Mouse (Mus musculus) hematopoietic stem cell, adult 5-6 weeks (primary cell): ENCODE measurements around the gene Tmed6. TPM values are rescaled to one million over a fixed set of nuclear protein-coding genes. Genes with fewer than 3 reads are reported as not detected.
"Not testable (repeated sequence)": the region's sequence is repeated elsewhere in the genome, so short reads cannot be mapped to it uniquely, and the experiment has no call there.

Experiments
- ATAC-seq, 2 experiments: fragments of 125-278 bp in 1 of 2; replicated peaks in 1 of 2; 2 replicates each; pipeline ENCODE4 v1.8.0; 2016 to 2017; ENCODE audit warnings: inconsistent platforms in 2 of 2, mild to moderate bottlenecking in 2 of 2, moderate number of reproducible peaks in 2 of 2, low read depth in 1 of 2, moderate TSS enrichment in 1 of 2; ENCODE audit not compliant: low FRiP score in 2 of 2, poor library complexity in 2 of 2, severe bottlenecking in 2 of 2, insufficient read depth in 1 of 2, low TSS enrichment in 1 of 2
- total RNA-seq: library from RNA; stranded (forward); fragments of 172-1452, 232-1000 nt; gene quantifications from 2 replicates; pipeline ENCODE4 v1.2.3, GENCODE M21; 2017

Tmed6 gene
- not detected in 2 replicates for total RNA-seq

DNA sequence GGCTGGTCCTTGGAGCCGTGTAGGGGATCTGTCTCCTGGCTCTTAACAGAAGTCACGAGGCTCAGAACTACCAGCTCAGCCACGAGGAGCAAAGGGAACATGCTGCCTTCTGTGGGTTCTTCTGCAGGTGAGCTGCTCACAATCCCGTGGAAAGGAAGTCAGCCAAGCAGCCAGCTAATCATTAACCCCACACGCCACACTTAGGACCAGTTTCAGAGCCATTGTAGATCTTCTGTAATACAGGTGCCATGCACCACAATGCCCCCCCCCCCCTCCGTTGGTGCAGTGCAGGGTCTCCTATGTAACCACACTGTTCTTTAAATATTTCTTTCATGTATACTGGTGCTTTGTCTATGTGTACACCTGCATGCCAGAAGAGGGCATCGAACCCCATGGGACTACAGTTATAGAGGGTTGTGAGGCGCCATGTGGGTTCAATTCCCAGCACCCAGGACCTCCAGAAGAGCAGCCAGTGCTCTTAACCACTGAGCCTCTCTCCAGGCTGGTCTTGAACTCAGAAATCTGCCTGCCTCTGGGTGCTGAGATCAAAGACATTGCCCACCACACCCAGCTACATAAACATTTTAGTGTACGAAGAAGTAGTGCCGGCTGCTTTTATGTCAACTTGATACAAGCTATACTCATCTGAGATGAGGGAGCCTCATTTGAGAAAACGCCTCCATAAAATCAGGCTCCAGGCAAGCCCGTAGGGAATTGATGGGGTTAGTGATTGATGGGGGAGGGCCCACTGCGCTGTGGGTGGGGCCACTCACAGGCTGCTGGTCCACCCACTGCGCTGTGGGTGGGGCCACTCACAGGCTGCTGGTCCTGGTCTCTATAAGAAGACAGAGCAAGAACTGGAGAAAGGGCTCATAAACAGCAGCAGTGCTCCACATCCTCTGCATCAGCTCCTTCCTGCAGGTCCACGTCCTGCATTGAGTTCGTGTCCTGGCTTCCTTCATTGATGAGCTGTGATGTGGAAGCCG, at the start of gene Tmed6:
Gene Tmed6 (minus strand): TSS at position 134 of the 986 bp plus-strand sequence.
- ATAC-seq = peak in 1 of 2 experiments; percentile 53; a peak in 3 of 4 replicates

DNA sequence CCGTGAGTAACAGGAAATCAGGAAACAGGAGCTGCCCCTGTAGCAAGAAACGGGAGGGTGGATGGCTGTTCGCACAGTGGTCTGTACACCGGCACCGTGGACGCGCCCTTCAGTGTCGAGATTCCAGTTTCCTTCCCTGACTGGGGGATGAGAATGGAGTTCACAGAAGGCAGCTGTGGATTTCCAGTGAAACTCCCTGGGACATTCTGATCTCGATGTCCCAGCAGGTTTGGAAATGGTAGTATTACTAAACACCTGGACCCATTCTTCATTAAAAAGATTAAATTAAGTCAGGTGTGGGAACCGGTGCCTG, 49.5 kb upstream of the Tmed6 start:
- peak in 1 of 2 experiments; percentile 13; a peak in 1 of 4 replicates for ATAC-seq

- ATAC-seq = peak; percentile 17 to 58; a peak in 3 of 4 replicates
Observed at GRCm38 (mm10) chr8:107114150-107115007, 48.9 kb upstream of the Tmed6 start.

- ATAC-seq = no peak
Observed at GRCm38 (mm10) chr8:107113209-107113608, 47.8 kb upstream of the Tmed6 start.

GRCm38 (mm10) chr8:107111340-107112105, 46.1 kb upstream of the Tmed6 start:
- no peak for ATAC-seq

- ATAC-seq = no peak
Observed at GRCm38 (mm10) chr8:107110629-107111330, 45.3 kb upstream of the Tmed6 start.

DNA sequence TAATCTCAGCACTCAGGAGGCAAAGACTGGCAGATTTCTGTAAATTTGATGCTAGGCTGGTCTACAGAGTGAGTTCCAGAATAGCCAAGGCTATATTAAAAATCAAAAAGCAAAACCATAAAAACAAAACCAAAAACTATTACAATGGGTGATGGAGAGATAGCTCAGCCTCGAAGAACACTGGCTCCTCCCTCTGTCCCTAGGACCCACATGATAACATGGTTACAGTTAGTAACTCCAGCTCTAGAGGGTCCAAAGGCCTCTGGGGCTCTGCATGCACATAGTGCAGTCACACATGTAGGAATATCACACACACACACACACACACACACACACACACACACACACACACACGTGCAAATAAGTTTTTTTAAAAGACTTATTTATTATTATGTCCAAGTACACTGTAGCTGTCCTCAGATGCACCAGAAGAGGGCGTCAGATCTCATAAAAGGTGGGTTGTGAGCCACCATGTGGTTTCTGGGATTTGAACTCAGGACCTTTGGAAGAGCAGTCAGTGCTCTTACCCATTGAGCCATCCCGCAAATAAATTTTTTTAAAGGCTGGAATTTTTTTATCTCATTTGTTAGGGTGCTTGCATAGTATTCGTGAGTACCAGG, 44.5 kb upstream of the Tmed6 start:
- ATAC-seq = no peak

DNA sequence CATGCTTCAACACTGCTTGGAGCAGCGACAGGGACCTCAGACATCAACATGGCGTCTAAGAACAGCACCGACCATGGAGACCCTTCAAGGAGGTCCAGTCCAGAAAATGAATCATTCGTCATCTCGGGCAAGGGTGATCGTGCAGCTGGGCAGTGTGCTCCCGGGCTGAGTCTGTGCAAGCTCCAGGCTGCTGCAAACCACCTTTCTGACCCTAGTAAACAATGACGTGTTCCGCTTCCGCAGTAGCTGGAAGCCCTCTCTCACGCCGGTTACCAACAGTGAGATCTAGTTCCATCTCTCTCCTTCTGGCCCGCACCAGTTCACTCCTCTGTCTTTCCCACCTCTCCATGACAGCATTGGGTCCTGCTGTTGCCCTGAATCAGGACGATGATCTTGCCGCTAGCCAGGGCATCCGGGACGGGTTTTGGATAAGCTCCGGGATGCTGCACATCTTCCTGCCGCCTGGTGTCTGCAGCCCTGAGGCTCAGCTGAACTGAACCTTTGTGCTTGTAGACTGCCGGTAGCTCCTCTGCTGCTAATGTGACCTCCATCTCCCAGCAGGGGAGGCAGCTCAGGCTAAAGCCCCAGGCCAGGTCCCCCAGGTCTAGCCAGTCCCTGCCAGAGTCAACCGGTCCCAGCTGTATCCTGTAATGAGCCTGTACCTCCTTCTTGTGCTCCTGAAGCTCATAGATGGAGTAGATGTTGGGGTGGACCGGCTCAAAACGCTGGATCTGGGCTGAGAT, 43.7 kb upstream of the Tmed6 start:
- ATAC-seq = no peak

DNA sequence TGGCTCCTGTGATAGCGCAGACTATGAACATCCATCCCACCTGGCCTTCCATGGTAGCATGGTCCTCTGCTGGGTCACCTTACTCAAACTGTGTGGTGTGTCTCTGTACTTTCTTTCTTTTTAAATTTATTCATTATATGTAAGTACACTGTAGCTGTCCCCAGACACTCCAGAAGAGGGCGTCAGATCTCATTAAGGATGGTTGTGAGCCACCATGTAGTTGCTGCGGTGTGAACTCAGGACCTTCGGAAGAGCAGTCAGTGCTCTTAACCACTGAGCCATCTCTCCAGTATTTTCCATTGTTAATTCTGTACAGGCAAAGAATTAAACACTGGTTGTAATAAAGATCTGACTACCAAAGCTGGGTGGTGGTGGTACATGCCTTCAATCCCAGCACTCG, 42.6 kb upstream of the Tmed6 start:
- ATAC-seq = not testable (repeated sequence)

GRCm38 (mm10) chr8:107104547-107104946, 39.1 kb upstream of the Tmed6 start:
- peak in 1 of 2 experiments; percentile 65; a peak in 2 of 4 replicates for ATAC-seq

DNA sequence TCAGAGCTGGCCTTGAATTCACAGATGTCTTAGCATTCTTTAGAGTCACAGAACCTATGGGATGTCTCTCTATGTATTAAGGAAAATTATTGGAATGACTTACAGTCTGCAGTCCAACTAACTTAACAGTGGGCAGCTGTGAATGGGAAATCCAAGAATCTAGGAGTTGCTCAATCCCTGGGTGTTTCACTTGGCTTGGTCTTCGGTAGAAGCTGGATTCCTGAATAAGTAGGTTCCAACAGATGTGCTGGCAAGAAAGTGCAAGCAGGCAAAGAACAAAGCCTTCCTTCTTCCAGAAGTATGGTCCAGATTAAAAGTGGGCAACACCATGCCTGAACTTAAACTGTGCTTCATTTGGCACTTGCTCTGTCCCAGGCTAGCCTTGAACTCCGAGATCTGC, 35.2 kb upstream of the Tmed6 start:
- no peak for ATAC-seq

GRCm38 (mm10) chr8:107096366-107097036, 31.1 kb upstream of the Tmed6 start, which contains the start of gene Terf2:
Gene Terf2, minus strand, starts transcription at chr8:107096547.
- peak; percentile 94 to 96 for ATAC-seq

GRCm38 (mm10) chr8:107095717-107096365, 30.4 kb upstream of the Tmed6 start:
- peak; percentile 3 to 15; a peak in 2 of 4 replicates for ATAC-seq

DNA sequence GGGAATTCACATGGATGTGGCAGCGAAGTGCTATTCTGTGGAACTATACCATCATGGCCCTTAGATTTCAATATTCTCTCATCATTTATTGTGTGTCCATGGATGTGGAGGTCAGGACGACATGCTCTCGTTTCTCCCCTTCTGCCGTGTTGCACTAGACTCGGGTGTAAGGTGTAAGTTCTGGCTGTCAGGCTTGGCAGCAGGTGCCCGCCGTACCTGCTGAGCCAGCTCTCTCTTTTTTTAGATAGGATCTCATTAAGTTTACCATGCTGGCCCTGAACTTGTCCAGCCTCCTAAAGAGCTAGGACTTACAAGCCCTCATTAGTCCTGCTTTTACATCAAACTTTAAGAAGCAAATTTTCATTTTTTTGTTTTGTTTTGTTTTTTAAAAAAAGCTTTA, 25.1 kb upstream of the Tmed6 start:
- ATAC-seq = no peak

- no peak for ATAC-seq
Observed at GRCm38 (mm10) chr8:107088526-107089063, 23.2 kb upstream of the Tmed6 start.
